Mouse (Mus musculus) gastrocnemius, postnatal 36 days (tissue): ENCODE results near the gene 4930455H04Rik. TPM values are rescaled to one million over a fixed set of nuclear protein-coding genes. Genes with fewer than 3 reads are reported as not detected.

Source experiments
- DNase-seq, 2 experiments: peaks; one replicate each; pipeline ENCODE4 v3.0.0; 2022
- intact Hi-C: fragments of 180-260 bp; cut with DNase I; formaldehyde crosslinking; loops from one replicate; pipeline ENCODE4 v1.15.1; 2025
- total RNA-seq, 2 experiments: library from RNA; stranded (reverse); gene quantifications; 2 replicates each; pipeline ENCODE4 v1.2.3; 2021

The 4930455H04Rik gene
- total RNA-seq, 2 experiments from 2014 or later = 0.31 TPM; not detected in 1

GRCm38 (mm10) chr3:117024557-117024956 lies 56.5 kb downstream of the 4930455H04Rik start:
- DNase-seq = no peak
- intact Hi-C loops = no loop called here

DNA sequence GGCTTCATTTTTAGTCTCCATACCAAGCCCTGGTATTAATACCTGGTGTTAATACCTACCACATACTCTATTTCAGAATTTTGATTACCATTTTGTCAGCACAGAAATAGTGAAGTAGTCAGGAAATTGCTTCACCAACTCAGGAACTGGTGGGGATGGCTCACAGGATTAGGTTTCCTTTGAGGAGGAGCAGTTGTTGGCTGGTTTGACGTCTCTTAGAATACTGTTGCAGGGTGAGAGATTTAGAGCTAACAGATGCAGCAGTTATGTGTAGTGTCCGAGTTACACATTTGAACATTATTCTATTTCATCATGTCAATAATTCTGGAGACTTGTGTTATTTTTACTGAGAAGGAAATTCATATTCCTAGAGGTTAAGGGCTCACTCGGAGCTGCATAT lies 57.4 kb downstream of the 4930455H04Rik start:
- intact Hi-C loops = no loop called here
- no peak for DNase-seq

Other genes starting within 250 kb of the 4930455H04Rik start
- gene Agl, start 160.1 kb upstream of the 4930455H04Rik start, total RNA-seq = 100 to 1,000 TPM; 722 to 762 TPM
- 1 to 10 TPM; 2.2 to 3.4 TPM for gene Frrs1, start 108.8 kb upstream of the 4930455H04Rik start, total RNA-seq
- gene Palmd, start 720 bp downstream of the 4930455H04Rik start, total RNA-seq = 10 to 100 TPM; 22.4 to 22.7 TPM